Mouse (Mus musculus): ENCODE measurements at regions not wholly inside any gene's neighbourhood (a gene's known extent, or its start where the extent isn't known, plus 50 kb on each side); places are given as distances from the start of the nearest gene placed in this dataset.
"Not testable (repeated sequence)": the region's sequence is repeated elsewhere in the genome, so short reads cannot be mapped to it uniquely, and the experiment has no call there.

DNA sequence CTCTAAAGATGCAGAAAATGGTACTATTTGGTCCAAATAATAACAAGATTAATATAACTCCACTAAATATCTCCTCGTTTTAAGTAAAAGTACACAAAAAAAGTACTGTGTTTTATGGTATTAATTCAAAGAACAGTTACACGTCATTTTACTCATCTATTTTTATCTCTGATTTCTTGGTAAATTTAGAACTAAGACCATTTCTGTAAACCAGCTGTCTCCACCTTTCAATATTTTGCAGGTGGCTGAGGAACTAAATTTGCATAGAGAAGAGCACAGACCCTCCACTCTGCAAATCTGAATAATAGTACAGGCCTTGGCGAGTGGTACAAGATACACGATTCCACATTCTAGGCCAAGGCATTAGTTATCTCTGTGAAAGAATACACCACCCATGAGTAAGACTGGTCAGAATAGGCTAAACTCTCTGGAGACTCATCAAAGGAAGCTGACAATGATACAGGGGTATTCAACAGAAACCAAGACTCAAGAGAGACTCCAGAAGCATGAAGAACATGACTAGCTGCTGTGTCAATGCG, 191.5 kb upstream of the Intu start:
- no peak for DNase-seq (ENCODE audit: low spot score in 2 of 2)

DNA sequence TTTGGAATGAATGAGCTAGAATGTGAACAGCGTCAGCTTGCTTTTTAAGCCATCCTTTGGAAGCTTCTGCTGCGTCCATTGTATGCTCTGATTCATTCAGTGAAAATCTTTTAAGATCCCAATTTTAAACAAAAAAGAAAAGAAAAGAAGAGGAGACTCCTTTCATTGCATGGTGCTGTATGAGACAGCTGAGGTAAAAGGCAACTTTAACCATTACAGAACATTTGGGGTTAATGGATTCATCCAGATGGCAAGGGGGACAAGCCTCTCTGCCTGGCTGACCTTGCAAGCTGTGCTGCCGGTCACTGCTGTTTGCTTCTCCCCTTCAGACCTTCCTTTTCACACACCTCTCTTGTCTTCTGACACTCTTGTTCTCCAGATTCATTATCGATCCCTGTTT, 176.0 kb upstream of the Intu start:
- DNase-seq (ENCODE audit: low spot score in 2 of 2), result no peak

DNA sequence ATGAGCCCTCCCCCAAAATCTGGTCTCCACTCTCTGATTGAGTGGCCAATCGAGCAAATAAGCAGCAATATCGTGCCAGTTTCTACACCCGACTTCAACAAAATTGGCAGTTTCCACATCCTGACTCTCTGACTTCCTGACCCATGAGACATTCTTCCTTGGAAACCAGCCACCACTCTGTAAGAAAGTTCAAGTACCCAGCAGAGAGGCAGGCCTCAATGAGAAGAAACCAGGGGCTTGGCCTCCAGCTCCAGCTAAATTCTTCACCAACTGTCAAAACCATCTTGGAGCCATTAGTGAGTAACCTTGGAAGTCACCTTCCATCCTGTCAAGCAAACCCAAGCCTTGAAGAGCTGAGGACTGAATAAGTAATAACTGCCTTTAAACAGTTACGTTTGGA, 162.7 kb upstream of the Intu start:
- DNase-seq (ENCODE audit: low spot score in 2 of 2), result no peak

DNA sequence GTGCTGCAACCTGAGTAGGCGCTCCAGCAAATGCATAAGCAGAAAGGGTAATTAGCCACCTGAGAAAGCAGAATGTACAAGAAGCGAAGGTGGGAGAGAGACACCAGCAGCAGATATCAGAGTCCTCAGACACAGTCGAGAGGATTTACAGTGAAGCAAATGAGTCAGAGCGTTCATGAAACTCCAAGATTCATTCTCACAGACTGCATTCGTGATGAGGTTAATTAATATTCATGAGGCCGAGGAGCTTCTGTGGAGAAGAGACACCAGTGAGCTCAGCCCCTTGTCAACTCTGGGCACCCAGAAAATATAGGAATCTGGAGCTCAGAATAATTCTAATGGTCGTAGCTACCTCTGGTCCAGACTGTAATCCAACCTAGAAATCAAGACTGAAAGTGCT, 159.7 kb upstream of the Intu start:
- DNase-seq (ENCODE audit: low spot score in 2 of 2), result no peak

DNA sequence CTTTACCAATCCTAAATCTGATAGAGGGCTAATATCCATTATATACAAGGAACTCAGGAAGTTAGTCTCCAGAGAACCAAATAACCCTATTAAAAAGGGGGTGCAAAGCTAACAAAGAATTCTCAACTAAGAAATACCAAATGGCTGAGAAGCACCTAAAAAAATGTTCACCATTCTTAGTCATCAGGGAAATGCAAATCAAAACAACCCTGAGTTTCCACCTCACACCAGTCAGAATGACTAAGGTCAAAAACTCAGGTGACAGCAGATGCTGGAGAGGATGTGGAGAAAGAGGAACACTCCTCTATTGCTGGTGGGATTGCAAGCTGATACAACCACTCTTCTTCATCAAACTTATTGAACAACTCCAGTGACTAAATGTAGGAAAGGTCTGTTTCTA, 154.9 kb upstream of the Intu start:
- DNase-seq (ENCODE audit: low spot score in 2 of 2), result not testable (repeated sequence)

DNA sequence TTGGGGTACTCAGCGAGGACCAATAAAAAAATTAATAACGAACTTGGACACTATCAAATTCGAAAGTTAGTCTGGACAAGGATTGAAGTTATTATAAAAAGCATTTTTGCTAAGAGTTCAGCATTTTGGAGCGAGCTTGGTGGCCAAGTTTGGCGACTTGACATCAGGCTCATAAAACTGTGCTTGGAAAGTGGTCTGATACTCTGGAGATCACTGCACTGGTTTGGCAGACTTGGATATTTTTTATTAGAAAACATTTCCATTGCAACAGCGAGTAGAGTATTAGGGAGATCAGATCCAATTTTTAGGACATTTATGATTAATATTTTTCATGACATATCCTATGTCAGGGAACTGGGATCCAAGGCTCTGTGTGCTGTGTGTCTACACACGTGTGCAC, 153.7 kb upstream of the Intu start:
- DNase-seq (ENCODE audit: low spot score in 2 of 2), result peak in 1 of 2 experiments; percentile 62

DNA sequence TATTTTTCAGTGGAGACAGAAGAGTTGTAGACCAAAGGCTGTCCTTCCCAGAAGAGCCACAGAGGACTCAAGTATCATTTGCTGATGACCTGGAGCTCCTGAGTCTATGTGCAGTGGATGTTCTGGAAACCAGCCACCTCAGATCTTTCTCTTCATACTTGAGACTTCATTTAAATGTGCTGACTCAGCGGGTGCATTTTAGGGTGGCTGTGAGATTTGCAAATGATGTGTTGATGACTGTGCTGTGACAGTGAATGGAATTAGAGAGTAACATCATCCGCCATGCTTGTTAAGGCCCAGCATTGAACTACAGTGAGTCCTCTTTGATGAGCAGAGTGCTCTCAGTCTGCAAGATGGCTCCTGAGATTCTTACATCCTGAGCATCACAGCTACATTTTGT, 152.0 kb upstream of the Intu start:
- no peak for DNase-seq (ENCODE audit: low spot score in 2 of 2)

DNA sequence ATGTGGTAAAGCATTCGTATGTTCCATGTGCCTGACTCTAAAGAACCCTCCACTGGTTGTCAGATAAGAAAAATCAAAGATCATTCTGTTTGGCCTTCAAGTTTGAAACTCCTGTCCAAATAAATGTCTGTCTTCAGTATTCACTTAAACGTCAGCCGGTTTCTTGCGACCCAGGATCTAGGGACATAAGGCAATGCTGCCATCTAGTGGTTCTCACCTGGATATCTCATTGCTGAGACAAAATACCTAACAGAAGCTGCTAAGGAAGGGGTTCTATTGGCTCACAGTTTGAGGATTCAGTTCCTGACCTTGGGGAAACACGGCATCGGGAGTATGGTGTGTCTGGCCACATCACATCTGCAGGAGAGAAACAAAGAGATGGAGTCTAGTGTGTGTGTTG, 139.5 kb upstream of the Intu start:
- peak in 1 of 2 experiments; percentile 43 for DNase-seq (ENCODE audit: low spot score in 2 of 2)

DNA sequence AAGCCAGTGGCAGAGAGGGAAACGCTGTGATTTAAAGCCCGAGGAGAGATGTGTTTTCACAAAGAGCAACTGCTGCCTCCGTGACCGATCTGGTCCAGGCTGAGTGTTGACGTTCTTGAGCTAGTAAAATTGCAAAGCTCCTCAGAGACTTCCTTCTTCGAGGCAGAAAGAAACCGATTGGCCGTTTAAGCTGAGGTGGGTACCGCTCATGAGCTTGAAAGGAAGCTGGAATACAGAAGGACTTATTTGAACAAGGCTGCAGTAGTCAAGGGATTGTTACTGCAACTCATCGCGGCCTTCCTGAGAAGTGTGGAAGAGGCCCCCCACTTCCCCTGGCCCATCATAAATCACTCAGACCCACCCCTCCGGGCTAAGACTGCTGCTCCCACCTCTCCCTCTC, 132.9 kb upstream of the Intu start:
- no peak for DNase-seq (ENCODE audit: low spot score in 2 of 2)

DNA sequence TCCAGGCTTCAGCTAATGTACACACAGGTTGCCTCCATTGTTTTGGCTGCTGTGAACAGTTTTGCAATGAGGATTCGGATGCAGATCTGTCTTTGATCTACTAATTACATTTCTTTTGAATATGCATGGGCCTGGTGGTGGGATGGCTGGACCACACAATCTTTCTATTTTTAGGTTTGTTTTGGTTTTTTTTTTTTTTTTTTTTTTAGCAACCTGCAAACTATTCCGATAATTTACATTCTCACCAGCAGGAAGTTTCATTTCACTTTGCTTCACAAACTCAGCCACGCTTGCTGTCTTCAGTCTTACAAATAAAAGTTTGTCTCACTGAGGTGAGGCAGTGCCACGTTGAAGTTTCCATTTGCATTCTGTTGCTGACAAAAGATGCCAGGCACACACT, 127.7 kb upstream of the Intu start:
- DNase-seq (ENCODE audit: low spot score in 2 of 2), result no peak

DNA sequence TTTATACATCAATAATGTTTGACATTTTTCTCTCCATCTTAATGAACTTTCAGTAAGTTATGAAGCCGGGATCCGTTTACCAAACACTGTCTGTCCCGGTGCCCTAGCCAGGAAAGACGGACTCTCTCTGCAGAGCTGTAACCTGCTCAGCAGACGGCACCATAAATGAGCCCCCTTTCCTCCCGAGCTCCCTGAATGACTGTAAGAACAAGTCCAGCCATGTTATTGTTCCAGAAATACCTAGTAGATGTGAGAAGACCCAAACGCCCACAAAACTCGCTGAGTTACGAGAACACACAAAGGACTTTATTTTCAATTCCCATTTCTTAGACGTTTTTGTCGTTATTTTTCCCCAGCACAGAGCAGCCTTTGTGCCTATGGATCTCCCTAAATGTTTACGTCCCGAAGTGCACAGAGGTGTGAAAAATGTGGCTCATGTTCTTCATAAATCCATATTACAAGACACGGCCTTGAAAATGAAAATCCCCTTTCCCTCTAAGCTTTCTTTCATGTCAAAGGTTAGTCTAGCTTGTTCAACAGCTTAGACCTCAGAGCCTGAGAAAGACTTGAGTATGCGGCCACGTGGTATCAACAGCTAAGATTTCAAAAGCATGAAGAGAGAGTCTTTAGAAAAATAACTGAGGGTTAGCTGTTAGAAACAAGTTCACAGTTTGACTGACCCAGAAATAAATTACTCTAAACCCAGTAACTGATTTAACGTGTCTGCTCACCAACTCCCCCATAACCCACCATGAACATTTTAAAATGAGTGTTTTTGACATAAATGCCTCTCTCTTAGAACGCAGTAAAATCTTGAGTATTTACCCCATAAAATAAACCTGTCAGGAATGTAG, 125.8 kb upstream of the Intu start:
- no peak for DNase-seq (ENCODE audit: low spot score in 2 of 2)

DNA sequence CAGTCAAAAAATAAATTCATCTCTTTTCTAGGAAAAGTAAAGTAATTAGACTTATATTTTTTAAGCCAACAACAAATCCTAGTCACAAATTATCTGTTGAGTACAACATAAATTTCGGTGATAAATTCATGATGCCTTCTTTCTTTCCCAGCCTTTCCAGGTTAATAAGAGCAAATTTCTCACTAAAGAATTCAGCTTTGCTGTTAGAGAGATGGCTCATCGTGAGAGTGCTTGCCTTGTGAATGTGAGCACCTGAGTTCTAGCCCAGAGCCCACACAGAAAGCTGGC, 125.2 kb upstream of the Intu start:
- DNase-seq (ENCODE audit: low spot score in 2 of 2), result no peak

DNA sequence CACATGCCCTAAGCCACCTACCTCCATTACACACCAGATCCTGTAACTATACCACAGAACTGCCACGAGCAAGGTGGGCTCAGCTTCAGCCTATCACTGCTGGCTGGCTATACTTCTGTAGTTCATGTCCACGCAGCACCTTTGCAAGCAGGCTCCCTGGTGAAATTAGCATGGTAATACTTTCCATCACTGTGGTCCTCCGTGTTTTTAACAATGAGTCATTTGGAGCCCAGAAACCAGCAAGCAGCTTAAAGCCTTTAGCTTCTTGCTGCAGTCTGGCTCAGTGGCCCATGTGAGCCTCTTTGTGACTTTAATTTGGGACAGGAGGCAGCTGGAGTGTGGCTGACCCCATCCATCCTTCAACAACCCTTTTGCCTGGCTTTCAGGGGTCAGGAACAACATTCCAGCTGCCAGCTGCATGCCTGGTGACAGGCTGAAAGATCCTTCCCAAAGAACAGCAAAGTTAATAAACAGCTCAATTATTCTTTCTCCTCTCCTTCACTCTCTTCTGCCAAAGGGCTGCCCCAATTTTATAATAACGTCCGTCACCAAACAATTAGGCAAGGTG, 122.1 kb upstream of the Intu start:
- no peak for DNase-seq (ENCODE audit: low spot score in 2 of 2)

DNA sequence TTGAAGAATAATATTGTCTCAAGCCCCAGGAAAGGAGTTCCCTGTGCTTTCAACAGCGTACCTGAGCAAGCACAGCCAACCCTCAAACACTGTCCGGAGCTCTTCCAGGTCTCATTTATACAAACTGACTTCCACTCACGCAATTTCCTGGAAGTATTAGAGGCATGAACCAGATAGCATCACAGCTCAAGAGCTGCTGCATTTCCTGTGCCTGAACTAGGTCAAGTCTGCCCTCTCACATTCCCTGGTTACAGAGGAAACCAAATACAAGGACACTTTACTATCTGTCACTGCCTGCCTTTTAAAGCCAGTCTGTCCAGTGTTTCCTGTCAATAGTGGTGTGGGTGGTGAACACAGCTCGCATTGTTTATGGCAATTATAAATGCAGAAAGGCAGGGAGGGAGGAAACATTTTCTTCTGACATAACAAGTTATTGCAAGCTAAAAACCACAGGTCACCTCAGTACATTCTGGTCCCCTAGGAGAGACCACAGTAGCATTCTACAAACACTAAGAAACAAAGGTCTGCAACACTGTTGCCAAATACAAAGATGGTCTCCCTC, 120.3 kb upstream of the Intu start:
- no peak for DNase-seq (ENCODE audit: low spot score in 2 of 2)

DNA sequence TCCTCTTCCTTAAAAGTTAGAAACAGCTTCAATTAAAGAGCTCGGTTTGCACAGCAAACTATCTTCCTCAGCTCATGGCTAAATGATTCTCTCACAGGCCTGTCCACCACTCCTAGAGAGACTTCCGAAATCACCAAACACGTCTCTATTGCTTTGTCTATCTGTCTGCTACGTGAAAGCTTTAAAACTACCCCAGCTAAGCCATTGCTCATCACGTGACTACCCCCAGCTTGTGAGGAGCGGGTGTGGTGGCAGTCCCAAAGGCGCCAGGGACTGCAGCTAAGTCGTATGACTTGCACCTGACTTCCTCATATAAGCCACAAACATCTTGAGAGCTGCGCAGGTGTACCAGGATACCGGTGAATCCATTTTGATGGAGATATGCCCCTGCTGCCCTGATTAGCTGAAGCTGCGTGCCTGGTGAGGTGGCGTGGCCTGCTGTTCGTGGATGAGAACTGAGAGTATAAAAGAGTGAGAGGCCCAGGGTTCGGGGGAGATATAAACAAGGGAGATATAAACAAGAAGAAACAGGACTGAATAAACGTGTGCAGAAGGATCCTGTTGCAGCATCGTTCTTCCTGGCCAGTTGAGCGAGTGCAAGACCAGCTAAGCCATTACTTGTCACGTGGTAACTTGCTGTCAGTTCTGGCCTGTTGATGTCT, 105.8 kb upstream of the Intu start:
- DNase-seq (ENCODE audit: low spot score in 2 of 2), result not testable (repeated sequence)

DNA sequence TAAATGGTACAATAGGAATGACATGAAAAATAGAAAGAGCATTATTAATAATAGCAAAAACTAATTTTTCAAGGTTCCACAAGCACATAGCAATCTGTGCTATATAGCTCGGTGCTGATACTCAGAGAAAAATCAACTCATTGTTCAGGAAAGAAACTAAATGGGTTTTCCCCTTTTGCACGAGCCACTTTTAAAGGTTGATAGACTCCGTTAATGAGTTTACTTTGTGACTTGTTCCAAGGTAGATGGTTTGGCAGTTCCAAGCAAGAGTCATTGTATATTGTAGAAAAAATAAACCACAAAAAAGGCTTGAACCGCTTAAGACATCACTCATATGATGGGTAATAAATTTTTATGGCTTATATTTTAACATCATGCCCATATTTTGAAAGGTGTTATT, 105.0 kb upstream of the Intu start:
- no peak for DNase-seq (ENCODE audit: low spot score in 2 of 2)

DNA sequence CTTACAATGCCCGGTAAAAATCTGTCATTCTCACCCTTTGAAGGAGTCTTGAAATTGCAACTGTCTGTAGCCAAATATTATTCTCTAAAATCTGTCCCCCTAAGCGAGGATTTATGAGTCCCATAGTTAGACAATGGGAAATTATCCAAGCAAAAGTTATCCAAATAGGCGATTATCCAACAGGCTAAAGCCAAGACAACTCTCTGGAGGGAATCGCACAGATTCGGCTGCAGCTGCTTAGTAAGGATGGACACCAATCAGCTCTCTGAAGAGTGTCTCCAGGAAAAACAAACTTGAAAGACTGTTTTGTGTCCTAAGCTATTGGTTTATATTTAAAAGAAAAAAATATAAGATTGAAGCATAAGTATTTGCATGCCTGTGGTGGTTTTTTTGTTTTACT, 103.1 kb upstream of the Intu start:
- DNase-seq (ENCODE audit: low spot score in 2 of 2), result no peak

DNA sequence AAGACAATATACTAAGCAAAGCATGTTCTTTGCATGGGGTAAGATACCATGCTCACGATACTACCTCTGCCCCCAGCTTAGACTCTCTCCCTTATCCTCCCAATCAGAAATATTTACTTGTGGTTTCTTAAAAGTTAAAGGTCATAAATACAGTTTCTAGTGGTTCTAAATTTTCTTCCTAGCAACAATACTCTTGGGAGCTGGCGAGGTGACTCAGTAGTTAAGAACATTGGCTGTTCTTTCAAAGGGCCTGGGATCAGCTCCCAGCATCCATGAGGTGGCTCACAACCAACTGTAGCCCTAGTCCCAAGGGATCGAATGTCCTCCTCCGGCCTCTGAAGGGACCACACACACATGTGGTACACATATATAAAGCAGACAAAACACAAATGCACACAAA, 92.8 kb upstream of the Intu start:
- no peak for DNase-seq (ENCODE audit: low spot score in 2 of 2)

DNA sequence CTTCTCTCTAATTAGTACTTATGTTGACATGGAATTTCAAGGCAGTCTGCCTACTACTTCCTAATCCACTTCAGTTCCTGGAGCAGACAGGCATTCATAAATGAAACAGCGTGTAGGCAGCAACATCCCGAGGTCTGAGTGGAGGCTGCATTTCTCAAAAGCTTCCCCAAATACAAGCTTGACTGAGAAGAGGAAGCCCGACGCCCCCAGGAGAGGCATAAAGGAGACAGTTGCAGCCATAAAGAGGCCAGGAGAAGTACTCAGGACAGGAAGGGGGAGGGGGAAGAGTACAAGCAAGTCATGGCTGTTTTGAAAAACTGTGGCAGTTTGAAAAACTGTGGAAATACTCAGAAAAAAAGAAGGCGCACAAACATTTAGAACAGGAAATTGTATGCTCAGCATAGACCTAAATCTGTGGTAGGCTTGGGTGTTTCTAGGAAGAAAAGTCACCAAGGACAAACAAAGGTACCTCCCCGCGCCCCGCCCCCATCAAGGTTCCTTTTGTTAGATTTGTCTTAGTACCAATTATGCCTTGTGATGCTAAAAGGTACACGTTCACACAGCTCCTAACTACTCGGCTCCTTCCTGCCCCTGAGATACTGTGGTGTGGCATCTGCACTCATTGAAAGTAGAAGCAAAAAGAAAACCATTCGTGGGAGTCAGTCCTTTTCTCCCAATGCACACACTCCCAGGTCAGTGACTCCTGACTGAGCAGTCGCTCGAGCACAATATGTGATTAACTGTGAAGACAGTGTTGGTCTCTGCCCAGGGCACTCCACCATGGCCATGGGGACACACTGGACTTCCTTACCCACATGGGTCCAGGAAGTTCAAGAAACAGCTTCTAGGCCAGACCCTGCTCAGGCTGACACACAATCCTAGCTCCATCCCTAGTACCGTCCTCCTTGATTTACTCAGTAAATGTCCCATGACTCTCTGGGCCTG, 89.7 kb upstream of the Intu start:
- peak in 1 of 2 experiments; percentile 26 for DNase-seq (ENCODE audit: low spot score in 2 of 2)

DNA sequence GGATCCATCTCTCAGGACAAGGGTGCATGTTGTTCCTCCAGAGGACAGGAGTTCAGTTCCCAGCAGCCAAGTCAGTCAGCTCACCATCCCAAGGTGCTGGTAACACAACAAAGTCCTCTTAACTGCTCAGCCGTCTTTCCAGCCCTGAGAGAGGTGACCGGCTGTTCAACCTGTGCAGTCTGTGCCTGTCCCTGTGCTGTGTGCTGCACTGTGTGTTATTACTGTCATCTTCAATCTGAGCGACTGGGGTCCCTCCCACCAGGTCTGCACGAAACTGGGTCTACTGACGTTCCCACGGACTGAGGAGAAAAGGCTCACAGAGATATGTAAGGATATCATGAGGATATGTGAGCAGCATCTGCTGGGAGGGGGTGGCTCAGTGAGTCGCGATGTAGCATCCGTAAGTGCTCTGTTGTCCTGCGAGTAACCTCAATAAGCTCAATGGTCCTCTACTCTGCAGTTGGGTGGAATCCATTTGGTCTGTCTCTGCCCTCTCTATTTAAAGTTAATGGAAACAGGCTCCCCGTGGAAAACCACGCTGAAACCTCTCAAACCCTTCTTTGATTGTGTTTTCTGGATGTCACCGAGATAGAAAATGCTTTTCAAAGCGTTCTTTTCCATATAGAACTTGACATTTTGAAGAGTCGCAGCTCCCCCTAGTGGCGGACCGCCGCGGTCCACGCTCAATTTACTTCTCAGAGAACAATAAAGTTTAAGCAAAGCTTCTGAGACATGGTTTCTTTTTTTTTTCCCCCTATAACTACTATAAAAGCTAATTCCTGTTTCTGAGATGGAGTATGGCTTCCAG, 87.1 kb upstream of the Intu start:
- DNase-seq (ENCODE audit: low spot score in 2 of 2), result peak; percentile 65 to 83
